Mouse (Mus musculus): ENCODE measurements around the gene Chil5.
"Not testable (repeated sequence)": the region's sequence is repeated elsewhere in the genome, so short reads cannot be mapped to it uniquely, and the experiment has no call there.

Gene Chil5

GRCm38 (mm10) chr3:106032781-106033180 lies at the start of gene Chil5:
TSS of gene Chil5 (minus strand) at chr3:106032814.
- peak; percentile 96 for ATAC-seq (ENCODE audit: insufficient number of reproducible peaks, low FRiP score, low TSS enrichment)

- no peak for ATAC-seq (ENCODE audit: insufficient number of reproducible peaks, low FRiP score, low TSS enrichment)
Measured at GRCm38 (mm10) chr3:106074824-106075223, 42.2 kb upstream of the Chil5 start.

- ATAC-seq (ENCODE audit: insufficient number of reproducible peaks, low FRiP score, low TSS enrichment) = no peak
Measured at GRCm38 (mm10) chr3:106070994-106071393, 38.4 kb upstream of the Chil5 start.

DNA sequence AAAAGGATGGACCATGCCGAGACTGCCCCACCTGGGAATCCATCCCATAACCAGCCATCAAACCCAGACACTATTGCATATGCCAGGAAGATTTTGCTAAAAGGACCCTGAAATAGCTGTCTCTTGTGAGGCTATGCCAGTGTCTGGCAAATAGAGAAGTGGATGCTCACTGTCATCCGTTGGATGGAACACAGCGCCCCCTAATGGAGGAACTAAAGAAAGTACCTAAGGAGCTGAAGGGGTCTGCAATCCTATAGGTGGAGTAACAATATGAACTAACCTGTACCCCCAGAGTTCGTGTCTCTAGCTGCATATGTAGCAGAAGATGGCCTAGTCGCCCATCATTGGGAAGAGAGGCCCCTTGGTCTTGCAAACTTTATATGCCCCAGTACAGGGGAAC lies 35.1 kb upstream of the Chil5 start:
- not testable (repeated sequence) for ATAC-seq (ENCODE audit: insufficient number of reproducible peaks, low FRiP score, low TSS enrichment)

DNA sequence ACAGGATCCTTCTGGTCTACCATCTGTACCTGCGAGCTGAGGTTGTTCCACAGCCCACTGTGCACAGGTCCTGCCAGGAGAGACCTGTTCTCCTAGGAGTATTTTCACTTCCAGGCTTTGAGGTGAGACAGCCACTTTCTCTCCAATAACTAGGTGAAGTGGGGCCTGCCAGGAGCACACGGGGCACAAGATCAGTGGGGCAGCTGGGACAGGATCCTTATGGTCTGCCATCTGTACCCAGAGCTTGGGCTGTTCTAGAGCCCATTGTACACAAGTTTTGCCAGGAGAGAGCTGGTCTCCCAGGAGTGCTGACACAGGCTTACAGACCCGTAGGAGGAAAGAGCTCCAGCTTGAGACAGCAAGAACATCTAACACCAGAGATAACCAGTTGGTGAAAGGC lies 25.4 kb upstream of the Chil5 start:
- peak; percentile 88 for ATAC-seq (ENCODE audit: insufficient number of reproducible peaks, low FRiP score, low TSS enrichment)

DNA sequence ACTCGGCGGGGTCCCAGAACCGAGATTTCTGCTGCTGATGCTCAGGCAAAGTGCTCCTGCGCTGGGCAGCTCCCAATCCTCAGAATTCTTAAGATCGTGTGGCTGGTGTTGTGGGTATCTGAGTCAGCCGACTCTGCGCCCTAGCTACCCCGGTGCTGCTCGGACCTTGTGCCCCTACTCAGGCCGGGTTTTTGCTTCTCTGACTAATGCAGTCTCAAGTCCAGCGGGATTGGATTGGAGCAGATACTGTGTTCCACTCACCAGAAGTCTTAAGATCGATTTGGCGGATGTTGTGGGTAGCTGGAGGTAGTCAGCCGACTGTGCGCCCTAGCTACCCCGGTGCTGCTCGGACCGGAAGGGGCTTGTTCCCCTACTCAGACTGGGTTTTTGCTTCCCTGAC lies 19.3 kb upstream of the Chil5 start:
- ATAC-seq (ENCODE audit: insufficient number of reproducible peaks, low FRiP score, low TSS enrichment) = no peak

DNA sequence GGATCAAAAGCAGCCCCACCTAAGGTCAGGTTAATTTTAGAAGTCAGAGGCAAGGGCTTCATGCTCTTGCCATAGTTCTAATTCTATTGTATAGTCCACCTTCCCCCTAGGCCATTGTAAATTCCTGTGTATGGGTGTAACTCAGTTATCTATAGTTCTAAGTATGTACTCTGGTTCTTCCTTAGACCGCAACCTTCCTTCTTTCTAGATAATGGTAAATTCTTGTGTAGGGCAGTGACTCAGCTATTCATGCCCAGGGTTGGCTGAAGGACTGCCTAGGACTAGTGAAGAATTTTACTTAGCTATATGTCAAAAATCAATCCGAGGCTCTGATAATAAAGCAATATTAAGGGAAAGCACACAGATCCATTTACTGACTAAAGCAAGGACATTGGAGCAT lies 7.7 kb upstream of the Chil5 start:
- no peak for ATAC-seq (ENCODE audit: insufficient number of reproducible peaks, low FRiP score, low TSS enrichment)

- ATAC-seq (ENCODE audit: insufficient number of reproducible peaks, low FRiP score, low TSS enrichment) = no peak
Measured at GRCm38 (mm10) chr3:106024135-106024534, 8.5 kb downstream of the Chil5 start.

- ATAC-seq (ENCODE audit: insufficient number of reproducible peaks, low FRiP score, low TSS enrichment) = peak; percentile 66; the same call in 1 of the 2 replicates
Measured at GRCm38 (mm10) chr3:106021840-106022239, 10.8 kb downstream of the Chil5 start.

- ATAC-seq (ENCODE audit: insufficient number of reproducible peaks, low FRiP score, low TSS enrichment) = no peak
Measured at GRCm38 (mm10) chr3:106014546-106014945, 18.1 kb downstream of the Chil5 start, which contains the start of gene Pifo. TSS of gene Pifo (minus strand) at chr3:106014646.

DNA sequence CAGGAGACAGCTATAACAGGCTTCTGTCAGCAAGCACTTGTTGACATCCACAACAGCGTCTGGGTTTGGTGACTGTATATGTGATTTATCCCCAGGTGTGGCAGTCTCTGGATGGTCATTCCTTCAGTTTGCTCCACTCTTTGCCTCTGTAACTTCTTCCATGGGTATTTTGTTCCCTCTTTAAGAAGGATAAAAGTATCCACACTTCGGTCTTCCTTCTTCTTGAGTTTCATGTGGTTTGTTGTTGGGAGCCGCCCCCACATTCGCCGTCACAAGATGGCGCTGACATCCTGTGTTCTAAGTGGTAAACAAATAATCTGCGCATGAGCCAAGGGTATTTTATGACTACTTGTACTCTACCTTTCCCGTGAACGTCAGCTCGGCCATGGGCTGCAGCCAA lies 29.3 kb downstream of the Chil5 start:
- not testable (repeated sequence) for ATAC-seq (ENCODE audit: insufficient number of reproducible peaks, low FRiP score, low TSS enrichment)

GRCm38 (mm10) chr3:106001416-106002370 lies 30.9 kb downstream of the Chil5 start:
- ATAC-seq (ENCODE audit: insufficient number of reproducible peaks, low FRiP score, low TSS enrichment) = peak; percentile 72

- ATAC-seq (ENCODE audit: insufficient number of reproducible peaks, low FRiP score, low TSS enrichment) = no peak
Measured at GRCm38 (mm10) chr3:106000707-106001375, 31.8 kb downstream of the Chil5 start.

DNA sequence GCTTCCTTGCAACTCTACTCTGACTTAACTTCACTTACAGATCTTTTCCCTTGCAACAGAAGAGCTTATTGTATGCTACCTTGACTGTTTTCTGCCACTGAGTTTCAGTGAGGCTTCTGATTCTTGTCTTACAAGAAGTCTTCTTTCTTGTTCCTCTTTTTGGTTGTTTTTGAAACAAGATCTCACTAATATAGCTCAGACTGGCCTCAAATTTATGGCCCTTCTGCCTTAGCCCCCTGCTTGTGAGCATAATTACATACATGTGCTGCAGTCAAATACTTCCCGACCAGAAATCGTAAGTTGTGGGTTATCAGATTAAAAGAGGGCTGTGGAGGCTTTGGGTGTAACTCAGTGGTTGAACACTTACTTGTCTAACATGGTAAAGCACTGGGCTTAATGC lies 37.9 kb downstream of the Chil5 start:
- no peak for ATAC-seq (ENCODE audit: insufficient number of reproducible peaks, low FRiP score, low TSS enrichment)

DNA sequence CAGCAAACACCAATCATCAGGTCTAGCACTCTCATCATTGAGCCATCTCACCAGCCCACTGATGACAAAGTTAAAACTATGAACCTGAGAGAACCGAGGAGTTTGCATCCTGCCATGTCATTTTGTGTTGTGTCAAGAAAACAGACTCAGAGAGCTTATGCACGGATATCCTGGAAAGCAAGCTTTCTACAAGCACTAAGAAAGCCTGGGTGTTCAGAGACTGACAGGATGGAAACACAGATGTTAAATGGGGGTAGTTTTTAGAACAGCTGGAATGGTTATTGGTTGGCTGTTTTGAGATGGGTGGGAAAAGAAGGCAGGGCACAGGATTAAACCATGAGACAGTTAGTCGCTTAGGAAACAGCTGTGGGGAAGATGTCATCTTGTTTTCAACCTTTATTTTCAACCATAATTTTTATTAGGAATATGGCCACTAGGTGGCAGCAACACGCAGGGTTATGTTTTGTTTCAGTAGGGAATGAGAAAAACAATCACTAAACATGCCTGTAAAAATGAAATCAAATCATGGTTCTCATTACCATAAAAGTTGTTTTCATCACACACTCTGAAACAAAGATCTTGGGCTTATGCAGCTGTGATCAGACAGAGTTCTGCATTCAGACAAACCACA lies 40.8 kb downstream of the Chil5 start:
- 0 out of 2 replicates have a peak, but pooled peaks have one; percentile 20 for ATAC-seq (ENCODE audit: insufficient number of reproducible peaks, low FRiP score, low TSS enrichment)

- not testable (repeated sequence) for ATAC-seq (ENCODE audit: insufficient number of reproducible peaks, low FRiP score, low TSS enrichment)
Measured at GRCm38 (mm10) chr3:105989611-105990010, 43.0 kb downstream of the Chil5 start.

DNA sequence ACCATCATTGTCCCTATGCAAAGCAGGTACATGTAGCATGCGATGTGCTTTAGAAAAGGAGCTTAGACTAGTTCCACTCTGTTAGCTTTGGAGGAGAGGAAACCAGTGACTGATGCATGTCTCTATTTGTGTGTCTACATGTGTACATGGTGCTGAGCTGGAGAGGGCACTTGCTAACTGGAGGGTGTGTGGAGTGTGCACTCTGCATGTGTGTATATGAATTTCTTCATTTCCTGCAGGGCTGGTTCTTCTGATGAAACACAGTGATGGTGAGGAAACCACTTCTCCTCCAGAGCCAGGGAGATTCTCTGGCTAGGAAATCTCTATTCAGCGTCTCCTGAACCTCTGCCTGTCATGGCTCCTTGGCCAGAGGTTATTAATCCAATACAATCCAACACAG lies 58.4 kb downstream of the Chil5 start:
- no peak for ATAC-seq (ENCODE audit: insufficient number of reproducible peaks, low FRiP score, low TSS enrichment)

GRCm38 (mm10) chr3:105973411-105973810 lies 59.2 kb downstream of the Chil5 start, which contains the start of gene Ovgp1:
TSS of gene Ovgp1 (plus strand) at chr3:105973711.
- ATAC-seq (ENCODE audit: insufficient number of reproducible peaks, low FRiP score, low TSS enrichment) = no peak

DNA sequence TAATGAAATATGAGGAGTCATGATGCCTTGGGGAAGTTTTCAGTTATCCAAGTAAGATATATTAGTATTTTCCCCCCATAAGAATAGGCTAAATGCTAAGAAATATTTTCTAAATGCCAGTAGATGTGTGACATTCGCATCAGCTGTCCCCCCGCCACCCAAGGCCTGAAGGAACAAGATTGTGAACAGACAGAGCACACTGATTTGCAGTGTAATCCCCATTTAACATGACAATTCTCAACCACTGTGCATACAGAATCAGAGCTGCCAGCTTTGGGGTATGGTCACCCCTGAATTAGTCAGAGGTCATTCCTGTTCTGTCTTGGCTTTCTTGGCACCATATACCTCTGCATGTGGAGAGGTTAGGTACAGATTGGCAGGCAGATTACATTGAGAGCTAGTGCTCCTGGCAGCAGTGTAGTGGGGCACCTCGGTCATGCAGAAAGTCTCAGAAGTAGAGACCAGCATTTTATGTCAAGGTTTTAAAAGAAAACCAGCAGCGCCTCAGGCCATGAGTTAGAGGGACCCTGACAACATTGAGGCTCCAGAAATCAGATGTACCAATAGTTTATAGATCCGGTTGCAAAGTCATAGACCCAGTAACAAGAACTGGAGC lies 60.7 kb downstream of the Chil5 start:
- ATAC-seq (ENCODE audit: insufficient number of reproducible peaks, low FRiP score, low TSS enrichment) = no peak
